Mouse (Mus musculus) limb, embryonic 14.5 days (tissue): ENCODE results near the gene Pde12. TPM values are rescaled to one million over a fixed set of nuclear protein-coding genes. Genes with fewer than 3 reads are reported as not detected.
"Not testable (repeated sequence)": the region's sequence is repeated elsewhere in the genome, so short reads cannot be mapped to it uniquely, and the experiment has no call there.

ENCODE experiments used
- ATAC-seq: fragments of 200-750 bp; cut with Nextera tagmentation; 2 replicates; pipeline ENCODE4 v1.8.0; 2017; ENCODE audit warnings: low read depth, moderate number of reproducible peaks, moderate TSS enrichment; ENCODE audit not compliant: low FRiP score
- DNase-seq: peaks from one replicate; pipeline ENCODE4 v3.0.0-alpha.2; 2015; ENCODE audit warnings: low spot score
- H3K27ac ChIP-seq: fragments of 300-500 bp; sonication (generic); replicated peaks from 2 replicates; pipeline ENCODE4 v1.5.1; 2014; ENCODE audit warnings: low read depth, mild to moderate bottlenecking, low read length, moderate library complexity, mixed read lengths
- H3K27me3 ChIP-seq: fragments of 300-500 bp; sonication (generic); 2 replicates; pipeline ENCODE4 v1.6.1; 2014; ENCODE audit warnings: low read length, mixed read lengths; ENCODE audit not compliant: control insufficient read depth, insufficient read depth
- H3K36me3 ChIP-seq: fragments of 300-500 bp; sonication (generic); 2 replicates; pipeline ENCODE4 v1.6.1; 2014; ENCODE audit warnings: mild to moderate bottlenecking, low read length, moderate library complexity, mixed read lengths; ENCODE audit not compliant: control insufficient read depth, insufficient read depth
- H3K4me1 ChIP-seq: fragments of 300-500 bp; sonication (generic); 2 replicates; pipeline ENCODE4 v1.6.1; 2014; ENCODE audit warnings: antibody characterized with exemption, low read length, mixed read lengths; ENCODE audit not compliant: control insufficient read depth, insufficient read depth
- H3K4me2 ChIP-seq: fragments of 300-500 bp; sonication (generic); replicated peaks from 2 replicates; pipeline ENCODE4 v1.6.1; 2014; ENCODE audit warnings: low read depth, mild to moderate bottlenecking, low read length, moderate library complexity; ENCODE audit not compliant: severe bottlenecking
- H3K4me3 ChIP-seq: fragments of 300-500 bp; sonication (generic); replicated peaks from 2 replicates; pipeline ENCODE4 v1.5.1; 2014; ENCODE audit warnings: low read length
- H3K9ac ChIP-seq: fragments of 300-500 bp; sonication (generic); 2 replicates; pipeline ENCODE4 v1.6.1; 2014; ENCODE audit warnings: mild to moderate bottlenecking, low read depth, low read length, moderate library complexity; ENCODE audit not compliant: severe bottlenecking
- H3K9me3 ChIP-seq: fragments of 300-500 bp; sonication (generic); 2 replicates; pipeline ENCODE4 v1.6.1; 2016; ENCODE audit warnings: low read length; ENCODE audit not compliant: control insufficient read depth
- POLR2A ChIP-seq: fragments of 200-500 bp; IDR thresholded peaks from 2 replicates; pipeline ENCODE4 v1.8.0; 2012; ENCODE audit warnings: inconsistent platforms, mild to moderate bottlenecking, moderate library complexity, borderline replicate concordance; ENCODE audit not compliant: insufficient read depth, insufficient read length; ENCODE audit errors: extremely low read depth
- WGBS: fragments of 180-500 bp; shearing (Covaris S2); extraction: QIAGEN DNeasy Blood & Tissue Kit; methylation state at CpG from one replicate; pipeline ENCODE4 v1.1.7; 2014; 5-methylcytosine and 5-hydroxymethylcytosine counted together
- polyA plus RNA-seq, 2 experiments: library from polyadenylated mRNA; depleted of rRNA in 1 of 2; stranded (reverse) in 1 of 2; unstranded in 1 of 2; fragments of >200 nt; fragmentation: Nextera tagmentation in 1 of 2; extraction: Ambion mirVana in 1 of 2; gene quantifications; 2 replicates each; pipeline versions ENCODE4 v1.2.1 to v1.2.3; 2012 to 2014

The Pde12 gene
- polyA plus RNA-seq, 2 experiments = 5.6 to 10.2 TPM

DNA sequence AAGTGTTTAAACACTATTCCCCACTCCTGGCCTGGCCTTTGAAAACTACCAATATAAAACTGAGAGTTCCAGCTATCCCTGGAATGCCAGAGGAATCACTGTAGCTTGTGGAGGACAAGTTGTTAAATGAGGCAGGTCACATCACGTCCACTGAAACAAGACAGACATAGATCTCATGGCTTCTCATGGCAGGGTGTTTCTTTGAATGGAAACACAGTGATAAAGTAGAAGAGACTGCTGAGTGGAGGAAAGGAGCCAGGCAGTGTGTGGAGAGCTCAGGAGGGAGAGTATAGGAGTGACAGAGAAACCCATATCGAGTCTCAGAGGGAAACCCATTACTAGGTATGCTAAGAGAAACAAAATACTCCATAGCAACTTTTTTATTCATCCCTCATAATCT is 21.0 kb upstream of the Pde12 start:
- no peak overlapping the region for H3K9ac ChIP-seq
- no peaks in the 10 kb centered on the region for H3K4me1 ChIP-seq
- DNase-seq = no peak
- H3K27ac ChIP-seq = no peak overlapping the region
- ATAC-seq = no peak
- WGBS = 47% methylated on average over 2 of the region's 2 CpGs
- H3K36me3 ChIP-seq = no peaks in the 10 kb centered on the region
- H3K4me3 ChIP-seq = no peak overlapping the region
- H3K9me3 ChIP-seq = no peaks in the 10 kb centered on the region
- TF ChIP-seq POLR2A = no peak
- H3K4me2 ChIP-seq = no peak overlapping the region
- no peaks in the 10 kb centered on the region for H3K27me3 ChIP-seq

DNA sequence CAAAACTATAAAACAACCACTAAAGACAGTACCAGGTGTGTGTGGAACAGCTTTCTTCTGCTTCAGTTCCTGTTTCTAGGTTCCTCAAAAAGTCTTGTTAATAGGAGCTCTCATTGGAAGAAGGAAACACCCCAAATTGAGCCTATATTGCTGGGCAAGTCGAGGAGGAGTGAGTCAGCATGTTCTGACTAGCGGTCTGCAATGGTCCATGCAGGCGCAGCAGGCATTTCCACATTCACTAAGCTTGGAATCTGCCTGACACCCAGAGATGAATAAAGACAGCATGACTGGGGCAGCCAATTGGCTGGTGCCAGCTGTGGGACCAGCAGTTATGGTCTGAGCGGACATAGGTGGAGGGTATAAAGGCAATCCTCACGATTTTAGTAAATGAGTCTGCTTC is 6.1 kb upstream of the Pde12 start:
- no peaks in the 10 kb centered on the region for H3K4me1 ChIP-seq
- 76% methylated on average over 5 of the region's 5 CpGs for WGBS
- no peak overlapping the region for H3K4me3 ChIP-seq
- no peak overlapping the region for H3K27ac ChIP-seq
- no peaks in the 10 kb centered on the region for H3K27me3 ChIP-seq
- ATAC-seq = no peak
- DNase-seq = no peak
- TF ChIP-seq POLR2A = no peak
- no peak overlapping the region for H3K4me2 ChIP-seq
- H3K9ac ChIP-seq = no peak overlapping the region
- H3K36me3 ChIP-seq = no peaks in the 10 kb centered on the region
- no peaks in the 10 kb centered on the region for H3K9me3 ChIP-seq

- Histone ChIP-seq H3K4me3 (no peak overlapping the region), H3K9me3 (no peaks in the 10 kb centered on the region), H3K4me1 (peaks cover 3% of the 10 kb centered on the region; the same call in 1 of the 2 replicates), H3K27ac (no peak overlapping the region), H3K9ac (no peak overlapping the region), H3K36me3 (no peaks in the 10 kb centered on the region), H3K4me2 (no peak overlapping the region), H3K27me3 (no peaks in the 10 kb centered on the region)
- ATAC-seq = no peak
- TF ChIP-seq POLR2A = no peak
- WGBS = 20% methylated on average over 12 of the region's 12 CpGs
- DNase-seq = peak; percentile 27
Measured at GRCm38 (mm10) chr14:26675371-26675770, 5.7 kb upstream of the Pde12 start.

GRCm38 (mm10) chr14:26674476-26675169 is 4.9 kb upstream of the Pde12 start:
- not testable (repeated sequence) for H3K9me3 ChIP-seq, H3K9ac ChIP-seq, ATAC-seq, H3K4me2 ChIP-seq, H3K4me1 ChIP-seq, H3K27me3 ChIP-seq, H3K27ac ChIP-seq, DNase-seq, H3K36me3 ChIP-seq, H3K4me3 ChIP-seq
- 60% methylated on average over 2 of the region's 2 CpGs for WGBS

GRCm38 (mm10) chr14:26671870-26672615 is 2.4 kb upstream of the Pde12 start:
- H3K4me2 ChIP-seq, H3K9me3 ChIP-seq, H3K4me3 ChIP-seq, H3K27ac ChIP-seq, ATAC-seq, H3K27me3 ChIP-seq, DNase-seq, H3K9ac ChIP-seq, H3K36me3 ChIP-seq: not testable (repeated sequence)
- peaks cover 14% of the 10 kb centered on the region for H3K4me1 ChIP-seq
- WGBS = 73% methylated on average over 17 of the region's 17 CpGs

- peaks cover 19% of the 10 kb centered on the region for H3K4me1 ChIP-seq
- DNase-seq (no peak), ATAC-seq (no peak)
- no peak for TF ChIP-seq POLR2A
- no peak overlapping the region for H3K4me3 ChIP-seq
- H3K9me3 ChIP-seq = no peaks in the 10 kb centered on the region
- H3K4me2 ChIP-seq = no peak overlapping the region
- H3K27ac ChIP-seq = no peak overlapping the region
- no peaks in the 10 kb centered on the region for H3K27me3 ChIP-seq
- peaks cover 3% of the 10 kb centered on the region; the same call in 1 of the 2 replicates for H3K36me3 ChIP-seq
- no peak overlapping the region for H3K9ac ChIP-seq
Measured at GRCm38 (mm10) chr14:26670964-26671363, 1.3 kb upstream of the Pde12 start.
